Mouse (Mus musculus): Measurements from ENCODE around the gene Mrps6. TPM values are rescaled to one million over a fixed set of nuclear protein-coding genes. Genes with fewer than 3 reads are reported as not detected.

Mrps6 gene
- polyA plus RNA-seq, 1 experiment from 2014 or later: 128 TPM

DNA sequence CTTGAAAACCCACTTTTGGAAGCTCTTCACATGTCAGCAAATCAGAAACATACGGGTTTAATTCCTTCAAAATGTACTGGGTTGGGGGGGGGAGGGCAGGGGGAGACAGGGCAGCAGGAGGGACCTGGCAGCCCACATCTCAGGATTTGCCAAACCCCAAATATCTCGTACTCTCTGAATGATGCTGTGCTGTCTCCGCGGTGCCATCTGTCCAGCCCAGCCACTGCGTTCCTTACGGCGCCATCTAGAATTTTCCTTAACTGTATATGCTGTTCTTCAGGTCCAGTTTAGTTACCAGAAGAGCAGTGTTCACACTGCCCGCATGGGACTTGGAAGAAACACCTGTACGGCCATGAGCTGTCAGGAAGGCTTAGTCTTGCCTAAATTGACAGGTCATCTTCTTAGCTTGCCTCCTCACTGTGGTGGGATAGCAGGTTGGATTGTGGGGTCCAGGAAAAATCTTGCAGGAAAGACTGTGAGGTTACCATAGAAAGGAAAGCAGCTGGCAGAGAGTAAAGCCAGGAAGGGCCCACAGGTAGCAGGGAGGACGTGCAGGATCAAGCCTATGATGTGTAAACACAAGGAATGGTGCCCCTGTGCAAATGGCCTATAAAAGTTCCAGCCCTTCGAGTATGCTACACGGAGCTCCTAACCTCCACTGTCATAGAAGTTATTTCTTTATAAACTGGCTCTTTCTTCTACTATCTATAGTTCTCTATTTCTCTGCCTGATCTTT lies 89.7 kb downstream of the Mrps6 start:
- Histone ChIP-seq H3K27ac (ENCODE audit: low read length) (no peak overlapping the region), H3K4me3 (ENCODE audit: low read length) (no peak overlapping the region), H3K9ac (ENCODE audit: low read length) (no peak overlapping the region), H3K4me1 (ENCODE audit: control insufficient read depth, insufficient read depth, low read length) (no peaks in the 10 kb centered on the region), H3K9me3 (replicated peaks; ENCODE audit: control insufficient read depth, low read length) (no peaks in the 10 kb centered on the region), H3K36me3 (ENCODE audit: control insufficient read depth, insufficient read depth) (no peaks in the 10 kb centered on the region), H3K4me2 (ENCODE audit: low read depth, low read length) (no peak overlapping the region), H3K27me3 (ENCODE audit: control insufficient read depth, insufficient read depth, low read length) (no peaks in the 10 kb centered on the region)
- ATAC-seq (replicated peaks; ENCODE audit: extremely low read depth, insufficient read depth, low FRiP score): no peak
- 83% methylated on average over 12 of the region's 12 CpGs for WGBS

DNA sequence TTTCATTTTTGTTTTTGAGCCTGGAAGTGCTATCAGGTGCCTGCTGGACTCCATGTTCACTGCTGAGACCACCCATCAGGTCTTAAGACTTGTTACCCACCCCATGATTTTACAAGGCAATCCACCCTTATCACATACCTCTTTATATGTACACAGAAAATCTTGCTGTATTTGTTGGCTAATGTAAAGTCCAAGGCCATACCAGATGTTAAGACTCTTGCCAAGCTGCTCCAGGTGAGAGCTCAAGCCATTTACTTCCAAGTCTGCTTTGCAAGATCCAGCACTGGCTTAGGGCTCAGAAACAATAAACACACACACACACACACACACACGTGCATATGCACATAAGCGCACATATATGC lies 90.3 kb downstream of the Mrps6 start:
- Histone ChIP-seq H3K9ac (ENCODE audit: low read length) (no peak overlapping the region), H3K4me1 (ENCODE audit: control insufficient read depth, insufficient read depth, low read length) (no peaks in the 10 kb centered on the region), H3K27me3 (ENCODE audit: control insufficient read depth, insufficient read depth, low read length) (no peaks in the 10 kb centered on the region), H3K4me2 (ENCODE audit: low read depth, low read length) (no peak overlapping the region), H3K9me3 (replicated peaks; ENCODE audit: control insufficient read depth, low read length) (no peaks in the 10 kb centered on the region), H3K27ac (ENCODE audit: low read length) (no peak overlapping the region), H3K4me3 (ENCODE audit: low read length) (no peak overlapping the region), H3K36me3 (ENCODE audit: control insufficient read depth, insufficient read depth) (no peaks in the 10 kb centered on the region)
- 86% methylated on average over 2 of the region's 2 CpGs for WGBS
- ATAC-seq (replicated peaks; ENCODE audit: extremely low read depth, insufficient read depth, low FRiP score): no peak

- no peaks in the 10 kb centered on the region for H3K36me3 ChIP-seq (ENCODE audit: control insufficient read depth, insufficient read depth)
- no peaks in the 10 kb centered on the region for H3K9me3 ChIP-seq (replicated peaks; ENCODE audit: control insufficient read depth, low read length)
- H3K4me3 ChIP-seq (ENCODE audit: low read length): no peak overlapping the region
- no peak for ATAC-seq (replicated peaks; ENCODE audit: extremely low read depth, insufficient read depth, low FRiP score)
- H3K27ac ChIP-seq (ENCODE audit: low read length): no peak overlapping the region
- H3K4me2 ChIP-seq (ENCODE audit: low read depth, low read length): no peak overlapping the region
- no peak overlapping the region for H3K9ac ChIP-seq (ENCODE audit: low read length)
- 51% methylated on average over 4 of the region's 4 CpGs for WGBS
- no peaks in the 10 kb centered on the region for H3K27me3 ChIP-seq (ENCODE audit: control insufficient read depth, insufficient read depth, low read length)
- no peaks in the 10 kb centered on the region for H3K4me1 ChIP-seq (ENCODE audit: control insufficient read depth, insufficient read depth, low read length)
Observed at GRCm38 (mm10) chr16:92150975-92151374, 92.9 kb downstream of the Mrps6 start.

- peak overlapping the region; percentile 94 for H3K4me2 ChIP-seq (ENCODE audit: low read depth, low read length)
- no peaks in the 10 kb centered on the region for H3K36me3 ChIP-seq (ENCODE audit: control insufficient read depth, insufficient read depth)
- peak overlapping the region; percentile 56 for H3K4me3 ChIP-seq (ENCODE audit: low read length)
- H3K4me1 ChIP-seq (ENCODE audit: control insufficient read depth, insufficient read depth, low read length): peaks cover 7% of the 10 kb centered on the region
- H3K9me3 ChIP-seq (replicated peaks; ENCODE audit: control insufficient read depth, low read length): no peaks in the 10 kb centered on the region
- H3K27me3 ChIP-seq (ENCODE audit: control insufficient read depth, insufficient read depth, low read length): no peaks in the 10 kb centered on the region
- 6% methylated on average over 14 of the region's 14 CpGs for WGBS
- peak; percentile 74 for ATAC-seq (replicated peaks; ENCODE audit: extremely low read depth, insufficient read depth, low FRiP score)
- peak overlapping the region; percentile 72 for H3K27ac ChIP-seq (ENCODE audit: low read length)
- peak overlapping the region; percentile 72 for H3K9ac ChIP-seq (ENCODE audit: low read length)
Observed at GRCm38 (mm10) chr16:92158021-92158455, 100.0 kb downstream of the Mrps6 start.

- WGBS: 3% methylated on average over 29 of the region's 30 CpGs
- Histone ChIP-seq H3K4me3 (ENCODE audit: low read length) (peak overlapping the region; percentile 56), H3K9me3 (replicated peaks; ENCODE audit: control insufficient read depth, low read length) (no peaks in the 10 kb centered on the region), H3K4me1 (ENCODE audit: control insufficient read depth, insufficient read depth, low read length) (peaks cover 7% of the 10 kb centered on the region), H3K9ac (ENCODE audit: low read length) (peak overlapping the region; percentile 72), H3K27me3 (ENCODE audit: control insufficient read depth, insufficient read depth, low read length) (no peaks in the 10 kb centered on the region), H3K27ac (ENCODE audit: low read length) (peak overlapping the region; percentile 72), H3K36me3 (ENCODE audit: control insufficient read depth, insufficient read depth) (no peaks in the 10 kb centered on the region), H3K4me2 (ENCODE audit: low read depth, low read length) (peak overlapping the region; percentile 94)
- ATAC-seq (replicated peaks; ENCODE audit: extremely low read depth, insufficient read depth, low FRiP score): peak; percentile 96
Observed at GRCm38 (mm10) chr16:92158461-92159091, 100.5 kb downstream of the Mrps6 start.

DNA sequence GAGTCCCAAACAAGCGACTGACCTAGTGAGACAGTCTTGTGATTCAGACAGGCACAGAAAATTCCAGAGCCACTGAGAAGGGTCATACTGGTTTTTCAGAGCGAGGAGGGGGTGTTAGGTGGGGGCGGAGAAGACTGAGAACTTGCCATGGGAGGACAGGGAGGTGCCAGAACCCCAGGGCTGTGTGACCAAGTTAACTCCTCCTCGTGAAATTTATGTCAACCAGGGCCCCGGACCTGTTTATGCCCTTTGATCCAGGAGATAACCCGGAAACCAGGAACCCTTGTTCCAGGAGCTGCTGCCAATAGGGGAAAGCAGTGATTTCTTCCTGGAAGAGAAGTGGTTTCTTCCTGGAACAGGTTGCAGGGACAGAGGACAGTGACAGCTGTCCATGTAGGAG lies 101.0 kb downstream of the Mrps6 start:
- H3K9me3 ChIP-seq (replicated peaks; ENCODE audit: control insufficient read depth, low read length): no peaks in the 10 kb centered on the region
- no peaks in the 10 kb centered on the region for H3K36me3 ChIP-seq (ENCODE audit: control insufficient read depth, insufficient read depth)
- H3K4me3 ChIP-seq (ENCODE audit: low read length): peak overlapping the region; percentile 56
- H3K27ac ChIP-seq (ENCODE audit: low read length): no peak overlapping the region; the same call in 1 of the 2 replicates
- H3K4me2 ChIP-seq (ENCODE audit: low read depth, low read length): peak overlapping the region; percentile 94
- H3K27me3 ChIP-seq (ENCODE audit: control insufficient read depth, insufficient read depth, low read length): no peaks in the 10 kb centered on the region
- peaks cover 7% of the 10 kb centered on the region for H3K4me1 ChIP-seq (ENCODE audit: control insufficient read depth, insufficient read depth, low read length)
- 29% methylated on average over 6 of the region's 6 CpGs for WGBS
- peak overlapping the region; percentile 72 for H3K9ac ChIP-seq (ENCODE audit: low read length)
- no peak for ATAC-seq (replicated peaks; ENCODE audit: extremely low read depth, insufficient read depth, low FRiP score)

Other genes starting within 250 kb of the Mrps6 start
- gene Gm49711, start within 50 bp of the Mrps6 start, polyA plus RNA-seq (2015; fragmentation: Nextera tagmentation; extraction: Ambion mirVana): not detected in 2 replicates
- 3.5 TPM in 2 replicates for gene Slc5a3, start 52 bp downstream of the Mrps6 start, polyA plus RNA-seq (2015; fragmentation: Nextera tagmentation; extraction: Ambion mirVana)
- 1.1 and 1.3 TPM in 2 replicates for gene Kcne2, start 234.1 kb downstream of the Mrps6 start, polyA plus RNA-seq (2015; fragmentation: Nextera tagmentation; extraction: Ambion mirVana)
- 120 and 124 TPM in 2 replicates for gene Smim11, start 243.0 kb downstream of the Mrps6 start, polyA plus RNA-seq (2015; fragmentation: Nextera tagmentation; extraction: Ambion mirVana)